Mouse (Mus musculus): ENCODE data around the gene Stpg2. TPM values are rescaled to one million over a fixed set of nuclear protein-coding genes. Genes with fewer than 3 reads are reported as not detected.

The Stpg2 gene
- not detected in 2 replicates for polyA plus RNA-seq (2012; rRNA removed)

GRCm38 (mm10) chr3:139205444-139205998, at the start of gene Stpg2:
Stpg2 (plus strand) TSS chr3:139205694.

Other genes with a start within 250 kb of the Stpg2 start
- 6.4 and 8.0 TPM in 2 replicates for gene Rap1gds1, start 130.5 kb upstream of the Stpg2 start, polyA plus RNA-seq (2012; rRNA removed)

Data from liver, embryonic 14 days (tissue).